Comparison of ENCODE assay signal across 7 mouse cellular contexts in genomic region chr9:13246815-13247638, GRCm38 (mm10). TPM values are rescaled to one million over a fixed set of nuclear protein-coding genes. Genes with fewer than 3 reads are reported as not detected.
DNase-seq lines count a peak whose midpoint lies in the region; ATAC-seq lines count a peak whose summit lies in the region.

Gene Ccdc82 (plus strand): TSS chr9:13246955.

- H3K4me3 ChIP-seq in limb, embryonic 10.5 days, result peak within 1 kb of the TSS; percentile 62
- H3K4me3 ChIP-seq in midbrain, embryonic 13.5 days (replicated peaks), result peak within 1 kb of the TSS; percentile 73

- H3K27me3 ChIP-seq in limb, embryonic 10.5 days (ENCODE audit: low read depth, poor library complexity, severe bottlenecking), result no peaks in the 10 kb centered on the region
- no peaks in the 10 kb centered on the region for H3K27me3 ChIP-seq in midbrain, embryonic 13.5 days

- H3K36me3 ChIP-seq in limb, embryonic 10.5 days, result peaks cover 10% of the 10 kb centered on the region; the same call in 1 of the 2 replicates
- no peaks in the 10 kb centered on the region for H3K36me3 ChIP-seq in midbrain, embryonic 13.5 days

- H3K4me1 ChIP-seq in limb, embryonic 10.5 days, result peaks cover 8% of the 10 kb centered on the region
- H3K4me1 ChIP-seq in midbrain, embryonic 13.5 days (replicated peaks), result peaks cover 24% of the 10 kb centered on the region

- peak within 1 kb of the TSS; percentile 81 for H3K9ac ChIP-seq in midbrain, embryonic 13.5 days (replicated peaks)

- peak within 1 kb of the TSS; percentile 90 for H3K27ac ChIP-seq in limb, embryonic 10.5 days
- peak within 1 kb of the TSS; percentile 83 for H3K27ac ChIP-seq in midbrain, embryonic 13.5 days

- H3K4me2 ChIP-seq in midbrain, embryonic 13.5 days (replicated peaks), result peak within 1 kb of the TSS; percentile 81

- peak; percentile 84 for DNase-seq in adrenal gland, adult 8-10 months
- DNase-seq in embryo, embryonic 9.5 days (ENCODE audit: extremely low spot score), result peak; percentile 96
- no peak for DNase-seq in gonadal fat pad, adult 2 months (ENCODE audit: low read depth)
- DNase-seq in kidney, adult 11 months, result peak; percentile 85
- peak; percentile 99 for DNase-seq in limb, embryonic 10.5 days (ENCODE audit: low spot score)
- peak; percentile 78 for DNase-seq in spleen, adult 12 weeks (ENCODE audit: low spot score)

- WGBS in limb, embryonic 10.5 days, result 5% methylated on average over 32 of the region's 39 CpGs
- WGBS in midbrain, embryonic 13.5 days, result 2% methylated on average over 29 of the region's 39 CpGs

- H3K9me3 ChIP-seq in limb, embryonic 10.5 days (replicated peaks), result no peaks in the 10 kb centered on the region
- no peaks in the 10 kb centered on the region for H3K9me3 ChIP-seq in midbrain, embryonic 13.5 days

- ATAC-seq in midbrain, embryonic 13.5 days, result peak; percentile 98

RNA-seq across cellular contexts. Expression of gene Ccdc82, which starts in this region (rescaled TPM):
- total RNA-seq in adrenal gland, adult 8-10 months (2022), result 10 to 100 TPM; 15.8 to 30.0 (median 21.9) TPM
- polyA plus RNA-seq in gonadal fat pad, adult 2 months (2012; rRNA removed), result 10.7 and 11.1 TPM in 2 replicates
- polyA plus RNA-seq in limb, embryonic 10.5 days (2016; fragmentation: Nextera tagmentation; extraction: Ambion mirVana), result 3.9 and 4.4 TPM in 2 replicates
- polyA plus RNA-seq in midbrain, embryonic 13.5 days (2015; fragmentation: Nextera tagmentation; extraction: Ambion mirVana), result 12.7 and 14.1 TPM in 2 replicates
